Mouse (Mus musculus): Measurements from ENCODE around the gene Mypn.

Mypn gene

DNA sequence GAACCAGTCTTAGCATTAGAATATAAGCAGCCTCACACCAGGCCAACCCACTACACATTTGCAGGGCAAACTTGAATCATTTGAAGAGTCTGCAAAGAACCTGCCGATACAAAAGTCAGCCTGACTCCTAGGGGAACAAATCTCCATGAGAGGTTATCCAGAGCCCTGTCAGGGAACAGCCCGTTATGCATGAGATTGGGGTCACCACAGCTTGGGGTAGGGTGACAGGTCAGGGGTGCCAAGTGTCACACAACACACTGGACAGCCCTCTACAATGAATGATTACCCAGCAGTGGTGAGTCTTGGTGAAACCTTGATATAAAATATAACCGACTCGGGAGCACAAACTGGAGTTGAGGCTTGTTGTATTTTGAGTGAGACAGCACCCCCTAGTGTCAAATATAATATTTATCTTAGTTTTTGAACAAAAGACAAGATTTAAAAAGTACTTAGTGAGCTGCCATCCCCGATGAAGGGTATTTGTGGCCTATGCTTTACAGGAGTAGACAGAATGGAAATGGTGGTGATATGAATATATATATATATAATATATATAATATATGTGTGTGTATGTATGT lies 90.6 kb downstream of the Mypn start:
- DNase-seq (ENCODE audit: extremely low spot score, low spot score), result no peak

DNA sequence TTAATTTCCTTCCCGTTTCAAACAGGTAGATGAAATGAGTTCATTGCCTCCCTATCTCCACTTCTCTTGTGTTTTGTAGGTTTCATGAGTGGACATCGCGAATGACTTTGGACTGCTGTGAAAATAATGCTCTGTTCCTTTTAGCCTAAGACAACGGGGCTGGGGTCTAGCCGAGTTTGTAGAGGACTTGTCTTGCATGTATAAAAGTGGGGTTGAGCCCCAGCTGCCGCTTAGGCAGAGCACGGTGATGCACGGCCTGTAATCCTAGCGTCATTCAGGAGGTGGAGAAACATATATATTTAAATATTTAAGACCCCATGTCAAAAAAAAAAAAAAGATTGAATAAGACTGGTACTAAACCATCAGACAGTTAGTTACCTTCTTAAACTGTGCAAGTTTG lies 103.1 kb downstream of the Mypn start:
- no peak for DNase-seq (ENCODE audit: extremely low spot score, low spot score)

DNA sequence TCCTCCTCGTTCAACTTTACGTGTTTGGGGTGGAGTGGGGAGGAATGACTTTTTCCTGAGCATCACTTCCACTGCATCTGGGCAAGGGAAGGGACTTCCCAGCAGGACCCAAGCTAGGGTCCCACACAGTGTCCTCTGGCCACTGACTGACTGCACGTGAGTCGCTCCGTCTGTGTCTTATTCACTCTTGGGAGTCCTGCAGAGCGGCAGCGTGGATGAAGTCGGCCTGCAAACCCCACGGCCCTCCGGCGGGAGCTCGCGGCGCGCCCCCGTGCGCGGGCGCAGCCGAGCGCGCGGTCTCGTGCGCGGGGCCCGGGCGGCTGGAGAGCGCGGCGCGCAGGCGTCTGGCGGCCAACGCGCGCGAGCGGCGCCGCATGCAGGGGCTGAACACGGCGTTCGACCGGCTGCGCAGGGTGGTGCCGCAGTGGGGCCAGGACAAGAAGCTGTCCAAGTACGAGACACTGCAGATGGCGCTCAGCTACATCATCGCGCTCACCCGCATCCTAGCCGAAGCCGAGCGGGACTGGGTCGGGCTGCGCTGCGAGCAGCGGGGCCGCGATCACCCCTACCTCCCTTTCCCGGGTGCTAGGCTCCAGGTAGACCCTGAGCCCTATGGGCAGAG lies 103.7 kb downstream of the Mypn start:
- DNase-seq (ENCODE audit: extremely low spot score, low spot score), result peak; percentile 76

DNA sequence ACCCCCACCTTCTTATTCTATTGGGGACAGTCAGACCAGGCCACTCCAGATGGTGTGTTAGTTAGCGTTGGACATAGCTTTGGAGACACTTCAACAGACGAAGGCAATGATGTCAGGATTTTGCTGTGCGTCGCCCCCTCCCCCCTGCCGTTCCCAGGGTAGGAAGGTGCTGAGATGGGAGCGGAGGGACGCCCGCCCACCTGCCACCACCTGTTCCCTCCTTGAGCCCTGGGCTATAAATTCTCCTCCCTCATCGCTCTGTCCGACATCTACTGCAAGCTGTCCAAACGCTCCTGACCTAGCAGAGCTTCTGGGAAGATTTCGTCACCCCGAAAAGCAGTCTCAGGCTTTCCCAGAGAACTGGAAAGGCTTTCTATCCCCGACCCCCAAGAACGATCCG lies 104.2 kb downstream of the Mypn start, which contains the start of gene Atoh7:
Gene Atoh7, plus strand, starts transcription at position 131 of the 400 bp plus-strand sequence.
- no peak for DNase-seq (ENCODE audit: extremely low spot score, low spot score)

DNA sequence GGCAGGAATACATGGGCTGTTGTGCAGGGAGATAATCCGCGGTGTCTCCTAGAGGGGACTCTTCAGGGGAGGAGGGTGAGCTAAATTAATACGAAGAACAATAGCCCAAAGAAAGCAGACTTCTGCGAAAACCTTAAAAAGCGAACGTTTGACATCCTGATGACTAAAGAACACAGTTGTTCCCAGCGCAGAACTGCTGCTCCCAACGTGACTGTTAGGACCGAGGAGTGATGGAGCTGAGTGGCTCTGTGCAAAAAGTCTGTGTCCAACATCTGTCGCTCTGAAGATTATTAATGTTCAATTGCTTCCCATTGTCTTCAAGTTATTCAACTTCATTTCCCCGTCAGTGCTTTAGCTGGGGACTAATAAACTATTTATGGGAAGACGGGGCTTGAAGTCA lies 105.6 kb downstream of the Mypn start:
- no peak for DNase-seq (ENCODE audit: extremely low spot score, low spot score)

DNA sequence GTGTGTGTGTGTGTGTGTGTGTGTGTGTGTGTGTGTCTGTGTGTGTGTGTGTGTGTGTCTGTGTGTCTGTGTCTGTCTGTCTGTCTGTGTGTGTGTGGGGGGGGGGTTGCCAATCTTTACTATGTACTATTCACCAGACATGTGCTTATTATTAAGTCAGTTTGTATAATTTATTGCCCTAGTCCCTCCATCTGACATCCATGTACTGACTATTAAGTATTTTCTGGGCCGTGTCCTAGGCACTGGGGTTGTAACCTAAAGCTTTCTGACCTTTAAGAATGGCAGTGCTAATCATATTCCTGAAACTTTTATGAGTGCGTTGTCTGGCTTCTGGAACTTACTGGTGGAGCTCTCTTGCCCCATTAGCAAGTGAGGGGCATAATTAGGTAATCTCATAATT lies 107.0 kb downstream of the Mypn start:
- no peak for DNase-seq (ENCODE audit: extremely low spot score, low spot score)

DNA sequence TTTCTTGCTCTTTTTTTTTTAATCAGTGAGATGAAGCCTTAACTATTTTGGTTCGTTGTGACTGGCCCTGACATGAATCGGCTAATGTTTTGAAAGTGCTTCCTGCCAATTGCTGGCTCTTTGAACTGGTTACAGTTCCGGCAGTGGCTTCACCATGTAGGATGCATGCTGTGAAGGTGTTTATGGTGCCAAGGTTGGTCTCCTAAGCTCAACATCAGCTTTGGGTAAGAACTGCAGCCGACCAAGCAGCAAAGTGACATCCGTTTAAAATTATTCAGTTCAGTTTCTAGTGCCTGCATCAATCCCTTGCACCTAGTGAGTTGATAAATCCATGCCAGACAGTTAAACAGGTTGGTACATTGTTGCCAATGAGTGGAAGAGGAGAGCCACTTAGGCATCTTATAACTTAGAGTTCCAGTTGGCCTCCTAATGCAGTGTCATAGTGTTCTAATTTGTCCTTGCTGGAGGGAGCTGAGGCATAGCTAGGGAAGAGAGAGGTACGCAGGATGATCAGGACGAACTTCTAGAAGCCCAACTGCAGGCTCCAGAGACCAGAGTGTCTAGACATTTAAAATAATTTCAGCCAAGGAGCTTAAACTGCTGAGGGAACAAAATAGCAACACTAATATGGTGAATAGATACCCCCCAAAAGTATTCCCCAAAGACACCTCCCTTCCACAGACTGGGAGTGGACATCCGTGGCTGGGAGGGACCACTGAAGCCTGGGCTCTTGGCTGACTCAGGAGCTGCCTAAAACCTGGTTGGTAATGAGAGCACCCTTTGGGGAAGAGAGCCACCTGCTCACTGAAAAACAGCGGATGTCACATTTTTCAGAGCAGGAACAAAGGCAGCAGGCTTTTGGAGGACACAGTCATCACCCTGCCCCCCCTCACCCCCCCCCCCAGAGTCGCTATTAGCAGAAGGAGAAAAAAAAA lies 110.9 kb downstream of the Mypn start:
- no peak for DNase-seq (ENCODE audit: extremely low spot score, low spot score)

DNA sequence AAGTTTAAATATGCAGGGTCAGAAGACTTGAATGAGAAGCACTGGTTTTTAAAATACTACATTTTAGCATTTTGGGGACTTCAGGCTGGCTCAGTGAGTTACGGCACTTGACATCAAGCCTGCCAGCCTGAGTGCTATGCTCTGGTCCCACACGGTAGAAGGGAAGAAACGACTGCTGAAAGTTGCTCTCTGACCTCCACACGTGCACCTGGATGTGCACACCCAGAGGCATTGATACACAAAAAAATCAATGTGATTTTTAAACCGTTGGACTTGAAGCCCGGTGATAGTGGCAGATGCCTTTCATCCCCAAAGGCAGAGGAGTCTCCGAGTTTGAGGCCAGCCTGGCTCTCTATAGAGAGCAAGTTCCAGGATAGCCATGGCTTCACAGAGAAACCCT lies 111.8 kb downstream of the Mypn start:
- no peak for DNase-seq (ENCODE audit: extremely low spot score, low spot score)

DNA sequence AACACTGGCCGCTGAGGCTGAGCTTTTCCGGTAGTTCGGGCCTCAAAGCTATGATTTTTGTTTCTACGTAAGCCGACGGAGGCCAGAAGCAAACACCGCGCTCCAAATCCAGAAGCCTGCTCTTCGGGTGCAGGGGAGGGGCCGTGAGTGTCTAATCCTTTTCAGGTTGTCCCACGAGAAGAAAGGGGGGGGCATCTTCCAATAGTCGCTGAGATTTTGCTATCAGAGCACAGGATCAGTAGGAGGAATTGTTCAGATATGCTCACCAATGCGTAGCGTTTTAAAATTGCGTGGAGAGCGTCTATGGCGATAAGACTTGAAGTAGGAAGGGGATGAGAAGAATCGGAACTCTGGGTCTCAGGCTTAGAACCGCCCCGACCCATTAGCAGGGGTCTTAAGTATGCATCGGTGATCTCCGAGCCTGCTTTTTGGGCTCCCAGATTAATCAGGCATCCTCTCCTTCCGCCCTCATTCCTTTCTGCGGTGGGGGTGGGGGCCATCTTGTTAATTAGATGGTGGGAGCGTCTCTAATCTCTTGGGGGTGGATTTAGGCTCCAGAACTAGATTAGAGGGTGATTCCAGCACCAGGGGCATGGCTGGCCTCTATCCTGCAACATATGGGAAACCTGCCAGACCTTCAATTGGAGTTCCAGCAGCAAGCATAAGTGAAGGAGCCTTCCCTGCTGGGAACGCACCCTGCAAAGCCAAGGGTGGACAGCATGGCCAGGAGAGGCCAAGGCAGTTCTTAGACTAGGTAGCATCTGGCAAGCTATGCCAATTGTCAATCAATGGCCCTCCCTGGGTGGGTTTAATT lies 113.8 kb downstream of the Mypn start:
- no peak for DNase-seq (ENCODE audit: extremely low spot score, low spot score)

DNA sequence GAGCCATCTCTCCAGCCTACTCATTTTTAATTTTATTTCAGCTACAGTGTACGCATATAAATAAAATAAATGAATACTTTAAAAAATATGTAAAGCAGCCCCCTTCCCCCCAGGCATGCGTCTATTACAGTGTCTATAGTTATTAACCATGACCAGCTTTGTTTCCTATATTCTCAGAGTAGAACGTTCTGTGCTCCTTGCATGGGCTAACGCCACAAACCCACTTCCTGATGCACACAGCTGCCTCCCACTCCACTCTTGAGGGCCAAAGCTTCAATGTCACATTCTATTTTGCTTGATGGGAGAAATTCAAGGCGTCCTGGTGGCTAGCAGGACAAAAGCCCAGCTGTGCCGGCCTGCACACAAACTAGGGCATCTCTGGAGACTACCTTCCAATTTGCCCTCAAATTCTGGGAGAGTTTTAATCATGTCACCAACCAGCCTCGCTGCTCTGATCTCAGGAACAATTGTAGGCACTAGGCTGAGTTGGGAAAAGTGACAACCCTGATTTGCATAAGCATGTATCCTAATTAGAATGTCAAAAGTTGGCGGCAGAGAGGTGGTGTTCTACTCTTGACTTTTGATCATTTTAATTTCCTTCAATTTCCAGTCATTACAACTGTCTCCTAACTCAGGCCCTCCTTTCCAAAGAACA lies 114.5 kb downstream of the Mypn start:
- no peak for DNase-seq (ENCODE audit: extremely low spot score, low spot score)

DNA sequence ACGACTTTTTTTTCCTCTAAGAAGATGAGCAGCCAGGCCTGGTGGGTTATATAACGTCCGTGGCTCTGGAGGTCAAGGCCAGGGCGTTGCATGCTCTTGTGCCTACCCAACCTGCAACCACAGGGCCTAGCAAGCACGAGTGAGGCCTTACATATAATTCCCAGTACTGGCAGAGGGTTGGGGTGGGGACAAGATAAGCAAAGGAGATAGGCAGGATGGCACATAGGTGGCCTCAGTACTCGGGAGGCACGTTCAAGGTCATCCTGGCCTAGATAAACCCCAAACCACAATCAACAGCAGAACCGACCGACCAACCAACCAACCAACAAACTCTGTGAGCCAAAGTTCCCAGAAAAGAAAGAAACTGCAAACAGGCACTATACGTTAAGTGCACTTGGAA lies 117.4 kb downstream of the Mypn start:
- DNase-seq (ENCODE audit: extremely low spot score, low spot score), result no peak

DNA sequence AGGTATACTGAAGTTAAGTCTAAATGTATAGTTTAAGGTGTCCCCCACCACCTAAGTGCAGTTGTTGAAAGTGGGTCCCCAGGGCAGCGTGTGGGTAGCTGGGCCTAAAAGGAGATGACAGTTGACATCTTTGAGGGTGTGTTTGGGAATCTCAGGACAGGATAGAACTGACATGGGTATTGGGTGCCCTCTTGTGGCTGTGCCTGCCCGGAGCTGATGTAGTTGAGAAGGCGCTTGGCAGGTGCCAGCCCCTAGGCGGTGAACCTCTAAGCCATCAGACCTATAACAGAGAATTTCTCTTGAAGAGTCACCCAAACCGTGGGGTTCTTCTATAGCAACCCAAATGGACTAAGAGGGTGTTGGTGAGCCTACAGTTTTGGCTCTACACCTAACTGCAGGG lies 137.8 kb downstream of the Mypn start:
- DNase-seq (ENCODE audit: extremely low spot score, low spot score), result peak; percentile 68

Measured in neural tube, embryonic 10.5 days (tissue).